Mouse (Mus musculus) spleen, postnatal 14 days (tissue): Measurements from ENCODE around the gene Hk2.

ENCODE experiments used
- DNase-seq, 2 experiments: peaks; one replicate each; pipeline ENCODE4 v3.0.0; 2021 to 2022; ENCODE audit warnings: low spot score in 2 of 2

Gene Hk2

GRCm38 (mm10) chr6:82740868-82741517 is 33.3 kb downstream of the Hk2 start:
- DNase-seq: no peak

- peak in 1 of 2 experiments; percentile 12 for DNase-seq
Observed at GRCm38 (mm10) chr6:82740269-82740668, 34.0 kb downstream of the Hk2 start.

- no peak for DNase-seq
Observed at GRCm38 (mm10) chr6:82737634-82738540, 36.4 kb downstream of the Hk2 start.

DNA sequence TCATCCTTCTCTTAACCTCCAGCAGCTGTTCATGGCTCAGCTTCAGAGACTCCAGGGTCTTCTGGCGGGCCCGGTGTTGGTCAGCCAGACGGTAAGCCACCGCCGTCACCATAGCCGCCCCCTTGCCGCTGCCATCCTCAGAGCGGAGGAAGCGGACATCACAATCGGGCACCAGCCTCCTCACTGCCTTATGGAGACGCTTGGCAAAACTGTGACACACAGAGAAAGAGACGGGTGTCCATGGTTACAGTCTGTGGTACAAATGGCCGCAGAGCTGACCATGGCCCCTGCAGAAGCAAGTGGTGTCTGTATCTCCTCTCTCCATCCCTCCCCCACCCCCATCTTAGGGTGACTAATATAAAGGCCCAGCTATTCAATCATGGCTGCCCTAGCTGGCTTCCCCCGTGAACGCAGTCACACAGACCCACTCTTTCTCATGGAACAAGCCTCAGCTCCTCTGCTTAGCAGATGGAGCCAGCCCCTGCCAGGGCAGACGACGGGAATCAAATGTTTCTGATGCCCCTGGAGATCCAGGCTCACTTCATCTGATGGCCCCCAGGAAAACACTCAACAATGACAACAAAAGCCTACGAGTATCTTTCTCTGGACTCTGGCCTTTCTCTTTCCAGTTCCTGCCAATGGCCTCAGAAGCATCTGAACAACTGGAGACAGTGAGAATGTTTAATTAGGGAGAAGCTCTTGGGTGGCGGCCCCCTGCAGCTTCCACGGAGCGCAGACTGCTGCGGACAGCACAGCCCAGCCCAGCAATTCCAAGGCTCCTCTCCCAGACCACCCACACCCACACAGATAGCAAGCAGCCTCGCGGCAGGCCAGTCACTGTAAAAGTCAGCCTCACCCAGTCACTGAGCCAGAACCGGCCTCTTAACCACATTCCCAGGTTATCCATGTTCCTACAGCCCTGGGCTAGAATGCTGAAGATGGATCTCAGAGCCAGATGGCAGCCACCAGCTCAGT is 37.3 kb downstream of the Hk2 start:
- DNase-seq: no peak

- no peak for DNase-seq
Observed at GRCm38 (mm10) chr6:82735347-82735746, 38.9 kb downstream of the Hk2 start.

DNA sequence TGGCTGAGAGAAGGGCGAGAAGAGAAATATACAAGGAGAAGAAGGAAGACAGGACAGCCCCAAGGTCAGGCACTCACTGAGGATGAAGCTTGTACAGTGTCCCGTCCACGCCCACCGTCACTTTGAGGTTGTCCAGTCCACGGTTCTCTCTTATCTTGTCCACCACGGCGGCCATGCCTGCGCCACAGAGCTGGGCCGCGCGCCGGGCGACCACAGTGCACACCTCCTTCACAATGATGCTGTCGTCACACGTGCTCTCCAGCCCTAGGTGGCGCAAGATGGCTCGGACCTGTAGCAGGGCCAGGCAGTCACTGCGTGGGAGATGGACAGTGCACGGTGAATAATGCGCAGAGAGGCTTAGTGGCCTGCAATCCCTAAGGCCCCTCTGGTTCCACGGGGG is 45.6 kb downstream of the Hk2 start:
- DNase-seq: no peak

GRCm38 (mm10) chr6:82727206-82727605 is 47.0 kb downstream of the Hk2 start:
- DNase-seq: no peak

- no peak for DNase-seq
Observed at GRCm38 (mm10) chr6:82723321-82723720, 50.9 kb downstream of the Hk2 start.

- no peak for DNase-seq
Observed at GRCm38 (mm10) chr6:82716126-82716525, 58.1 kb downstream of the Hk2 start.

GRCm38 (mm10) chr6:82715653-82716052 is 58.6 kb downstream of the Hk2 start:
- DNase-seq: no peak

- DNase-seq: no peak
Observed at GRCm38 (mm10) chr6:82715253-82715652, 59.0 kb downstream of the Hk2 start.

GRCm38 (mm10) chr6:82714841-82715240 is 59.4 kb downstream of the Hk2 start:
- DNase-seq: no peak

GRCm38 (mm10) chr6:82714243-82714642 is 60.0 kb downstream of the Hk2 start:
- DNase-seq: peak; percentile 40 to 63

- no peak for DNase-seq
Observed at GRCm38 (mm10) chr6:82707742-82708141, 66.5 kb downstream of the Hk2 start.

- no peak for DNase-seq
Observed at GRCm38 (mm10) chr6:82707241-82707640, 67.0 kb downstream of the Hk2 start.

DNA sequence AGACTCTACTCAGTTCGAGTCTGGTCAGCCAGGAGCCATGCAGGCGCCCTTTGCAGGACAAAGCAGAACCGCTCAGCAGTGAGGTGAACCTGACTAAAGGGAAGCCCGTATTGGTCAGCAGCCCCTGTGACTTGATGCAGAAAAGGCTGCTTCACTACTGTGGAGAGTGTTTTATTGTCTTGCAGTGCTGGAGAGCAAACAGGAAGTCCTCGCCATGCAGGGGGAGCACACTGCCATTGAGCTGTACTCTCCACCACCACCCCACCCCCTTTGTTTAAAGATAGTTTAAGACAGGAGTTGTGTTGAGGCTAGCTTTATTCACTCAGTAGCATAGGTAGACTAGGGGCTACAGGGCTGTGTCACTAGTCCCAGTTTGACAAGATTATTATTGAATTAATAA is 69.0 kb downstream of the Hk2 start, which contains the start of gene Pole4:
Gene Pole4, minus strand, starts transcription at position 145 of the 400 bp plus-strand sequence.
- no peak for DNase-seq

DNA sequence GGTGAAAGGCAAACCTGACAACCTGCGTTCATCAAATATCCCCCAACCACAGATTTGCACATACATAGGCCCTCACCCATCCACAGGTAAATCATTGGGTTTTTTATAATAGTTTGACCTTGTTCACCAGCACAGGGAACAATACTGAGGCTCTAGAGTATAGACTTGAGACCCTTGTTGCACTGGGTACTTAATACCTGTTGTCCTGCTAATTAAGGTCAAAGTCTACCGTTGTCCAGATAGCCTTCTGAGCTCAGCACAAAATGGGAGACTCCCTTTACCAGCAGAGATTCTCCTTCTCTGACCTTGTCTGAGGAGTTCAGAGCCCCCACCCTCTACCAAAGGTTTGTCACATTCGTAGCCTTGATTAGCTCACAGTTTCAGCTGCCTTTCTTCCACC is 70.5 kb downstream of the Hk2 start:
- DNase-seq: no peak

DNA sequence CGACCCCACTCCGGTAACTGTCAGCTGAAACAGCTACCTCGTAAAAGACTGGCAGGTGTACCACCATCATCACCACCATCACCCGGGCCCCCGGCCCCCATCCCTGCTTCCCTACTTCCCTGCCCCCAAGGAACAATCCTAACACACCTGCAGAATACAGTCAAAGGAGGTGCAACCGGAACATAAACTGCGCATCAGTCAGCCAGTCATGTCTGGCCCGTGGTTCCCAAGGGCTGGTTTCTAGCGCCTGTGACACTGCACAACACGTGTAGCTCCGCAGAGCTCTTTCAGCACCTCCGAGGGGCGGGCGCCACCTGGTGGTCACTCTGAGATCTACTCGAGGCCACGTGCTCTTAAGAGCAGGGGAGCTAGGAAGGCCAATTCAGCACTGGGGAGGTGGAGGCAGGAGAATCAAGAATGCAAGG is 71.6 kb downstream of the Hk2 start:
- peak; percentile 73 to 84 for DNase-seq

DNA sequence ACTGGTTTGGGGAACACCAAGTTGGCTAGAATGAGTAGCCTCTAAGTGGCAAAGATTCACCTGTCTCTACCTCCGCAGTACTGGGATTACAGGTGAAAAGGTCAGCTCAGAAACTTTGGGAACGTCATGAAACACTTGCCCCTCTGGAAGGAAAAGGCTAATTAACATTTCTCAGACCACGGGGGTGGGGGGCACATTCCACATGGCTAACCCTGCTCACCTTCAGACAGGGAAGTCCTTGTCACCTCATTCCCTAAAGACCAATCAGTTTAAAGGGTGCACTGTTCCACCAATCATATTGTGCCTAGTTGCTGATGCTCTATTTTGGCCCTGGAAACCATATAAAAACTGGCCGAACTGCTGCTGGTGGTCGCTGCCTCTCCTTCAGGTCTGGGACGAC is 73.0 kb downstream of the Hk2 start:
- DNase-seq: no peak

DNA sequence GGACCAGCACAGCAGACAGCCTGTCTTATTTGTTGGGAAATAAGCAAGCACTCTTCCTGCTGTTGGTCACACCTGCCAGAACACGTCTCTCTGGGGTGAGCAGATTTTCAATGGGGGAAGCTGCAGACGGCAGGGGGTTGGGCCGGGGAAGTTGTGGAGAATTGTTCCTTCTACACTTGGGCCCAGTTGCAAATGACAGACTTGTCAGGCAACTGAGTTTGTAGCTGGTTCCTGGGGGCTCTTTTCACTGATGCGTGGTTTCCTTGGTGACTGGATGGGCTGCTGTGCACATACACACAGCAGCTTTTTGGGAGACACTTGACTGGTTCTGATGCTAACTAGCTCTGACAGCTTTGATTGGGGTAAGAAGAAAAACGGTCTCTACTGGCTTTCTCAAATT is 74.4 kb downstream of the Hk2 start:
- DNase-seq: no peak

DNA sequence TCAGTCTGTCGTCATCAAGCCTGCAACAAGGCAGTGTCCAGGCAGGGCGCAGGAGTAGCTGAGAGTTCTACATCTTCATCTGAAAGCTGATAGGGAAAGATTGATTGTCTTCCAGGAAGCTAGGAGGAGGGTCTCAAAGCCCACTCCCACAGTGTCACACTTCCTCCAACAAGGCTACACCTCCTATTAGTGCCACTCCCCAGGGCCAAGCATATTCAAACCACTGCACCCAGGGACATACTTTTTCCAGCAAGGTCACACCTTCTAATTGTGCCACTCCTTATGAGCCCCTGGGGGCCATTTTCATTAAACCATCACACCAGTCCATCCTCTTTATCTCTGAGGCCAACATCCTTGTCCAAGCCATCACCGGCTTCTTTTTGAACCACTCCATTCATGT is 77.5 kb downstream of the Hk2 start:
- no peak for DNase-seq

DNA sequence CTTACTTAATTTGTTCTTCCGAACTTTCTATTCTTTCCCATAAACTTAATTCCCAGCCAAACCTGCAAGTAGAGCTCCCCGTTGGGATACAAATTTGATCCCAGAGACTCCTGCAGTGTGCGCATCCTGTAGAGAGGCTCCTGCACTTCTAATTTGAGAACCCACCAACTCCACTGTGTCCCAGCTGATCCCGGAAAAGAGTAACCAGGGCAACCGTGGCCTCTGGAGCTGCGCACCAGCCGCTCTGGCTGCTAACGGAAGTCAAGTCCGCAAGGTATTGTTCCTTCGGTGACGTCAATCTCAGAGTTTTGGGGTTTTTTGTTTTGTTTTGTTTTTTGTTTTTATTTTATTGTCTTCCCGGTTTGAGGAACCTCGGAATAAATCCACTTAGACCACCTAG is 79.6 kb downstream of the Hk2 start:
- DNase-seq: no peak
